Mouse (Mus musculus) liver, embryonic 12.5 days (tissue): Measurements from ENCODE around the gene BB287469. TPM values are rescaled to one million over a fixed set of nuclear protein-coding genes. Genes with fewer than 3 reads are reported as not detected.

ENCODE experiments used
- polyA plus RNA-seq: library from polyadenylated mRNA; unstranded; fragments of >200 nt; fragmentation: Nextera tagmentation; extraction: Ambion mirVana; gene quantifications from 2 replicates; pipeline ENCODE4 v1.2.1, GENCODE M21; 2016

The BB287469 gene
- polyA plus RNA-seq, 1 experiment from 2014 or later, result not detected

Other genes with a start within 250 kb of the BB287469 start
- not detected in 2 replicates for gene Oog1, start 213.9 kb upstream of the BB287469 start, polyA plus RNA-seq
- gene Gm4027, start 197.7 kb upstream of the BB287469 start, polyA plus RNA-seq, result not detected in 2 replicates
- gene Gm16381, start 172.0 kb upstream of the BB287469 start, polyA plus RNA-seq, result not detected in 2 replicates
- gene Gm21319, start 40.8 kb upstream of the BB287469 start, polyA plus RNA-seq, result not detected in 2 replicates
- gene Gm21936, start 21.1 kb upstream of the BB287469 start, polyA plus RNA-seq, result not detected in 2 replicates
- gene Gm2001, start 25.8 kb downstream of the BB287469 start, polyA plus RNA-seq, result not detected in 2 replicates
- not detected in 2 replicates for gene Gm2016, start 57.5 kb downstream of the BB287469 start, polyA plus RNA-seq
- not detected in 2 replicates for gene Gm2022, start 78.8 kb downstream of the BB287469 start, polyA plus RNA-seq
- not detected in 2 replicates for gene Gm2035, start 103.3 kb downstream of the BB287469 start, polyA plus RNA-seq
- gene Gm2042, start 137.5 kb downstream of the BB287469 start, polyA plus RNA-seq, result not detected in 2 replicates
- gene Gm2075, start 195.3 kb downstream of the BB287469 start, polyA plus RNA-seq, result not detected in 2 replicates
- not detected in 2 replicates for gene Gm6803, start 202.2 kb downstream of the BB287469 start, polyA plus RNA-seq
- not detected in 2 replicates for gene Gm2056, start 210.4 kb downstream of the BB287469 start, polyA plus RNA-seq